Mouse (Mus musculus): ENCODE data around the gene Mrpl28. TPM values are rescaled to one million over a fixed set of nuclear protein-coding genes. Genes with fewer than 3 reads are reported as not detected.
A peak's percentile ranks its signal among the peaks of the same experiment; 100 is the strongest.
"Not testable (repeated sequence)": the region's sequence is repeated elsewhere in the genome, so short reads cannot be mapped to it uniquely, and the experiment has no call there.

Gene Mrpl28
- total and polyA plus RNA-seq, 2 experiments from 2014 or later: 95.0 to 165 TPM

GRCm38 (mm10) chr17:26114061-26114460, 9.2 kb upstream of the Mrpl28 start:
- TF ChIP-seq CTCF (IDR thresholded peaks at IDR 0.05): no peak
- Histone ChIP-seq H3K9ac (replicated peaks; ENCODE audit: low read length, poor library complexity, severe bottlenecking) (peak overlapping the region; percentile 88), H3K27me3 (ENCODE audit: insufficient read depth, low read length) (peaks cover 34% of the 10 kb centered on the region; the same call in 1 of the 2 replicates), H3K27ac (ENCODE audit: low read depth, low read length) (no peak overlapping the region), H3K4me2 (ENCODE audit: low read depth, low read length, poor library complexity, severe bottlenecking) (peak overlapping the region; percentile 93), H3K36me3 (ENCODE audit: insufficient read depth, low read length) (no peaks in the 10 kb centered on the region), H3K4me1 (ENCODE audit: insufficient read depth, low read length) (no peaks in the 10 kb centered on the region), H3K4me3 (ENCODE audit: low read depth, low read length) (peak overlapping the region; percentile 74), H3K9me3 (ENCODE audit: low read length) (no peaks in the 10 kb centered on the region)
- DNase-seq (ENCODE audit: low spot score) (no peak), ATAC-seq (ENCODE audit: low FRiP score) (no peak)
- WGBS: 11% methylated on average over 8 of the region's 8 CpGs

- not testable (repeated sequence) for H3K4me2 ChIP-seq (ENCODE audit: low read depth, low read length, poor library complexity, severe bottlenecking)
Observed at GRCm38 (mm10) chr17:26114461-26114860, 8.8 kb upstream of the Mrpl28 start.

GRCm38 (mm10) chr17:26115205-26115898, 7.9 kb upstream of the Mrpl28 start:
- TF ChIP-seq CTCF (IDR thresholded peaks at IDR 0.05): no peak
- H3K4me1 ChIP-seq (ENCODE audit: insufficient read depth, low read length): 0 out of 2 replicates have a peak, but pooled peaks cover 3% of the 10 kb centered on the region
- no peak overlapping the region for H3K4me2 ChIP-seq (ENCODE audit: low read depth, low read length, poor library complexity, severe bottlenecking)
- no peaks in the 10 kb centered on the region for H3K9me3 ChIP-seq (ENCODE audit: low read length)
- H3K36me3 ChIP-seq (ENCODE audit: insufficient read depth, low read length): no peaks in the 10 kb centered on the region
- no peak overlapping the region for H3K9ac ChIP-seq (replicated peaks; ENCODE audit: low read length, poor library complexity, severe bottlenecking)
- ATAC-seq (ENCODE audit: low FRiP score) (no peak), DNase-seq (ENCODE audit: low spot score) (no peak)
- WGBS: 85% methylated on average over 7 of the region's 7 CpGs
- no peak overlapping the region for H3K4me3 ChIP-seq (ENCODE audit: low read depth, low read length)
- H3K27me3 ChIP-seq (ENCODE audit: insufficient read depth, low read length): peaks cover 34% of the 10 kb centered on the region; the same call in 1 of the 2 replicates
- no peak overlapping the region for H3K27ac ChIP-seq (ENCODE audit: low read depth, low read length)

More at GRCm38 (mm10) chr17:26114461-26114860, 8.8 kb upstream of the Mrpl28 start:
- 0 out of 2 replicates have a peak, but pooled peaks have one; percentile 2 for TF ChIP-seq CTCF (IDR thresholded peaks at IDR 0.05)
- peaks cover 34% of the 10 kb centered on the region; the same call in 1 of the 2 replicates for H3K27me3 ChIP-seq (ENCODE audit: insufficient read depth, low read length)
- not testable (repeated sequence) for H3K4me1 ChIP-seq (ENCODE audit: insufficient read depth, low read length); ATAC-seq (ENCODE audit: low FRiP score); DNase-seq (ENCODE audit: low spot score); H3K4me3 ChIP-seq (ENCODE audit: low read depth, low read length); H3K27ac ChIP-seq (ENCODE audit: low read depth, low read length); H3K36me3 ChIP-seq (ENCODE audit: insufficient read depth, low read length); H3K9ac ChIP-seq (replicated peaks; ENCODE audit: low read length, poor library complexity, severe bottlenecking); H3K9me3 ChIP-seq (ENCODE audit: low read length)
- WGBS: 63% methylated on average over 7 of the region's 7 CpGs

GRCm38 (mm10) chr17:26115956-26116487, 7.3 kb upstream of the Mrpl28 start:
- no peak for DNase-seq (ENCODE audit: low spot score)
- Histone ChIP-seq H3K4me3 (ENCODE audit: low read depth, low read length) (no peak overlapping the region), H3K9ac (replicated peaks; ENCODE audit: low read length, poor library complexity, severe bottlenecking) (no peak overlapping the region), H3K9me3 (ENCODE audit: low read length) (no peaks in the 10 kb centered on the region), H3K36me3 (ENCODE audit: insufficient read depth, low read length) (no peaks in the 10 kb centered on the region), H3K4me2 (ENCODE audit: low read depth, low read length, poor library complexity, severe bottlenecking) (no peak overlapping the region), H3K4me1 (ENCODE audit: insufficient read depth, low read length) (0 out of 2 replicates have a peak, but pooled peaks cover 3% of the 10 kb centered on the region), H3K27me3 (ENCODE audit: insufficient read depth, low read length) (peaks cover 29% of the 10 kb centered on the region; the same call in 1 of the 2 replicates), H3K27ac (ENCODE audit: low read depth, low read length) (no peak overlapping the region)
- no peak for ATAC-seq (ENCODE audit: low FRiP score)
- no peak for TF ChIP-seq CTCF (IDR thresholded peaks at IDR 0.05)
- 39% methylated on average over 3 of the region's 3 CpGs for WGBS

GRCm38 (mm10) chr17:26116503-26117258, 6.6 kb upstream of the Mrpl28 start:
- no peak for TF ChIP-seq CTCF (IDR thresholded peaks at IDR 0.05)
- H3K27me3 ChIP-seq (ENCODE audit: insufficient read depth, low read length): peaks cover 29% of the 10 kb centered on the region; the same call in 1 of the 2 replicates
- H3K4me1 ChIP-seq (ENCODE audit: insufficient read depth, low read length): 0 out of 2 replicates have a peak, but pooled peaks cover 3% of the 10 kb centered on the region
- ATAC-seq (ENCODE audit: low FRiP score): no peak
- no peaks in the 10 kb centered on the region for H3K9me3 ChIP-seq (ENCODE audit: low read length)
- no peak overlapping the region for H3K4me2 ChIP-seq (ENCODE audit: low read depth, low read length, poor library complexity, severe bottlenecking)
- H3K9ac ChIP-seq (replicated peaks; ENCODE audit: low read length, poor library complexity, severe bottlenecking): no peak overlapping the region
- DNase-seq (ENCODE audit: low spot score): no peak
- no peaks in the 10 kb centered on the region for H3K36me3 ChIP-seq (ENCODE audit: insufficient read depth, low read length)
- H3K27ac ChIP-seq (ENCODE audit: low read depth, low read length): no peak overlapping the region
- no peak overlapping the region for H3K4me3 ChIP-seq (ENCODE audit: low read depth, low read length)
- 88% methylated on average over 17 of the region's 17 CpGs for WGBS
